Mouse (Mus musculus): ENCODE data around the gene Ddc.

Gene Ddc

DNA sequence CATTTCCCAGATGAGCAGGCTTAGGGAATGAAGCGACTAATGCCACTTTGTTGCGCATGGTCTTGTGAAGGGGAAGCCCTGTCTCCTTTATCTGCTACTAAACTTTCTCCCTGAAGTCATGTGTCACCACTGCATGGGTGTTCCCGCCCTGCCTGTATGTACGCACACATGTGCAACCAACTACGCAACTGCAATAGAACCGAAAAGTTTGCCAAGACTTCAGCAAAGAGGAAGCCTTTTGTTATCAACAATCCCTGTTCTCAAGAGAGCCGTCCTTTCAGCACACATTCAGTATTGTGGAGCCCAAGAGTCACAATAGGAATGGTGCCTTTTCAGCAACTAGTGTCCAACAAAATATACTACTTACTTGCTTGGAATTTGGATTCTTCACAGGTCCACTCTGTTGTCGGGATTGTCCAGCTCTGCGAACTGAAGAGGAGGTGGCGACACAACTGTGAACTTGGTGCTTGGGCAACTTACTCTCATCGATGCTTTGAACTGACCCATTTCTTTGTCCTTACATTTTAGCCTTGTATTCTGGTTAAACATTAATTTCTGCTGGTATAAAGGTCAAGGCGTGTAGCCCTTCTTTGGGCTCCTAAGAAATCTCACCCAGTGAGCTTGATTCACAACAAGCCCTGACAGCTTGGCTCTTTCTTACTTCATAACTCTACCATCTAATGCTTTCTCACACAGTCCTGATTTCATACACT lies at the start of gene Ddc:
Gene Ddc (minus strand): TSS at position 500 of the 713 bp plus-strand sequence.
- no peak for DNase-seq (ENCODE audit: low spot score in 2 of 2)

DNA sequence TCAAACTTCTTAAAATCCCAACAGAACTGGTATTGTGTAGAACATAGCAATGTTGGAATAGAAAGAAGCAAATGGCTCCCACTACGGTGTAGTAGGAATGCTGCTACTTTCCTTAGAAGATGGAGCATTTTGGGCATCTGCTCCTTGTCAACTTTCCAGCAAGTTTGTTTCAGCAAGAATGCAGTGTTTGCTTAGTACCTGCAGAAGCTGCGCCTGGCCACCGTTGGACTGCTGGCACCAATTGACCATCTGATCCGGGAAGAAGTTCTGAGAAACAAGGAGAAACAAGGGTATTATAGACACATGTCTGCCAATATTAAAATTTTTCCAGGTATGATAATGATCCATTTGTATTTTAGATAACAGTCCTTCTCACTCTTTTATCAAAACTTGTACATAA lies 47.8 kb upstream of the Ddc start:
- DNase-seq (ENCODE audit: low spot score in 2 of 2), result no peak

- no peak for DNase-seq (ENCODE audit: low spot score in 2 of 2)
Measured at GRCm38 (mm10) chr11:11944814-11945213, 46.9 kb upstream of the Ddc start.

GRCm38 (mm10) chr11:11944082-11944349 lies 46.1 kb upstream of the Ddc start:
- DNase-seq (ENCODE audit: low spot score in 2 of 2), result no peak

GRCm38 (mm10) chr11:11943240-11944081 lies 45.5 kb upstream of the Ddc start:
- DNase-seq (ENCODE audit: low spot score in 2 of 2), result no peak

DNA sequence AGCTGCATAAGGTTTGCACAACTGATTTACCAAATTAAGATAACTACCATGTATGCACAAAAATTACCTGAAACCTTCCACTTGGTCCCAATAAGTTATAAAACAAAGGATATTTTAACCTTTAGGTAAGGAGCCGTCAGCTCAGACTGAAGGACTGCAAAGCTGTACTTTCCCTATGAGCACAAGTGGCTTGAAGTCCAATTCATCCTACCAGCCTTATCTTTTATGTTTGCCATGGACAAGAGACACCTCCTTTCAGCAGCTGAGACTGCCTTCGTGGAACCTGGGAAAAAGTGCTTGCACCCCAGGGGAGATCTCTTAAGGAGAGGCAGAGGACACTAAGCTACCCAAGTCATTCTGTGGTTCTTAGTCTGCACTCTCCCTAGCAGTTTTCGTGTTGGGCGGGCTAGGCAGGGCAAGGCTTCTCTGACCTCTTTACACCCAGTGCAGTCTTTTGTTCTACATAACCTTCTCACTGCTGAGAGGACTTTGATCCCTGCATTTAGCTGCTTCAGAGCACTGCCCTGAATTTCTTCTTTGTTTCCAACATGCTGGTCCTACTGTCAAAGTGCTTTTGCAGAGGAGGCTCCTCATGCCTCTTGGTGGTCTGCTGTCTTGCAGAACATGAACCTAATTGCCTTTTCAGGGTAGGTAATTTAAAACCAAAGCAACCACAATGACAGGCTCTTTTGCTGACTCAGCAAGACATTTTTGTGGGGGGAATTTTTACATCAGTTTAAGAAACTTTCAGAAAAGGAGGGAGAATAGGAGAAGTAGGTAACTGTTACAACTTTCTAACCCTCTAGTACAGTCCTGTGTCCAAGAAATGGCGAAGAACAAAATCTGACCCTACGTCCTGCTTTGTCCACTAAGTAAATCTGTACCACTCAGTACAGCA lies 44.6 kb upstream of the Ddc start:
- DNase-seq (ENCODE audit: low spot score in 2 of 2), result no peak

- DNase-seq (ENCODE audit: low spot score in 2 of 2), result no peak
Measured at GRCm38 (mm10) chr11:11940833-11941681, 43.1 kb upstream of the Ddc start.

DNA sequence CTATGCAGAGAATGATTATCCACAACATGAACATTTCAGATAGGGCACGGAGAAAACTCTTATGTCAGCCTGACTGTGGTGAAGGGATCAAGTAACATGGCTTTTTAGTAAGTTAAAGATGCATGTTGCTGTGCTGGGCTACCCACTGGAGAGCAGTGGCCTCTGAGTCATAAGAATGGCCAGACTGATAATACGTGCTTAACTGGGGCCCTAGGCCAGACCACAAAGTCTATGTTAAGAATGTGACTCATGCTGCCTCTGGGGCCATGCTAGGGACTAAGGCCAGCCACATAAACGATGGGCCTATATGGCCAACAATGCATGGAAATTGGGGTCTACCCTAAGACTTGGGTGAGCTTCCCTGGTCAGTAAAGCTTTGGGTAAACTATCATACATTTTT lies 41.7 kb upstream of the Ddc start:
- no peak for DNase-seq (ENCODE audit: low spot score in 2 of 2)

DNA sequence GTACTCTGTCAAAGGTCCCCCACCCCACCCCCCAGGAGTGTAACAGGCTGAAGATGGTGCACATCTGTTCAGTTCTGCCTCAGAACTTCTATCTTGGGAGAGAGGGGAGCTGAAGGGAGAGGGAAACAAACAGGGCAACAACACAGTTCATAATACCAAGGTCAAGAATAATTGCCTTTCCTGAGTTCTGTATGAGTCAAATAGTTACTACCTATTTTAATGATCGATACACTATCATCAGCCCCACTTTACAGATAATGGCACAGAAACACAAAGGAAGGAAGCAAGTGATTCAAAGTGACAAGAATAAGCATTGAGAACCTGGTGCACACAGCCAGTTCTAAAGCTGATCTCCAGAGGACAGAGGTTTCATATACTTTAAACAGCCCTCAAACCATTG lies 40.6 kb upstream of the Ddc start:
- DNase-seq (ENCODE audit: low spot score in 2 of 2), result no peak

DNA sequence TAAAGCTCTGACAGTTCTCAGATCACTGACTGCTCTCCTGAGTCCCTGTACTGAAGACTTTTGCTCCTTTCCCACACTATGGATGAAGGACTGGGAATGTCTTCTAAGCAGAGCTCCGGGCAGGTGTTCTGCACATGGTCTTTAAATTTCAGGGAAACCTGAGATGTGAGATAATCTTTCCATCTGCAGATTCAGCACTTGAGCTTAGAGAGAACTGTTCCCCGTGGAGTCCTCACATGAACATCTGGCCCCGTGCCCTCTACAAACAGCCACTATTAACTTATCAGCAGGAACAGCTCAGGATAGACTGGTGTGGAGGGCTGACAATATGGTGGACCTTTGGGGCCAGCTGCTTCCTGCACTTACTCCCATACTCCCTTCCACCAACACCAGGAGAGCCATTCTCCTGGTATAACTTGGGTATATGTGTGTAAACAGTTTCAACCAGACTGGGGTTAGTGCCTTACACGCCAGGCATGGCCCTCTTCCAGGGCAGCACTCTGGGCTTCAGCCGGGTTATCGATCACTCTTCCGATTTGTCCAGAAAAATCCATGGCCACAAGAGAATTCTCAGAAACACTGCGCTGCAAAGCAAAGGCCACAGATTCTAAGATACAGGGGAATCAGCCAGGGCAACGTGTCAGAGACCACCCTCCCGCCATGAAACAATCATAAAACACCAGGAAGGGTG lies 39.5 kb upstream of the Ddc start:
- no peak for DNase-seq (ENCODE audit: low spot score in 2 of 2)

- no peak for DNase-seq (ENCODE audit: low spot score in 2 of 2)
Measured at GRCm38 (mm10) chr11:11934808-11935207, 36.9 kb upstream of the Ddc start.

- no peak for DNase-seq (ENCODE audit: low spot score in 2 of 2)
Measured at GRCm38 (mm10) chr11:11932102-11932789, 34.3 kb upstream of the Ddc start.

GRCm38 (mm10) chr11:11931688-11932087 lies 33.7 kb upstream of the Ddc start:
- no peak for DNase-seq (ENCODE audit: low spot score in 2 of 2)

DNA sequence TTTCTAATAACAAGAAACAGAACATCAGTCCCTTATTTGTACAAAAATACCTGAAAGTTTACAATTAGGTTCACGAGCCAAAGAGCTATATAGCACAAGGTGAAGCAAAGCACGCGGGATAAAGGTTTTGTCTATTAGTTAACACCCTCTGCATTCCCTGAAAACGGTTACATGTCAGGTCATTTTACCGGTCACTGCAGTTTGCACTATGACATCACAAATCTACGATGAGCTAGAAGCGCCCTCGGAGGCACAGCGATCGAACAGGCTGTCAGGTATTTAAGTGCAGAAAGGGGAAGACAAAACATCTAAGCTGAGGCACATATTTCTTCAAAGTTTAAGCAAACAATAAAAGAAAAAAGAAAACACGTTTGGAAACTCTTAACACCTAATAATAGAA lies 32.6 kb upstream of the Ddc start:
- no peak for DNase-seq (ENCODE audit: low spot score in 2 of 2)

GRCm38 (mm10) chr11:11929059-11929458 lies 31.1 kb upstream of the Ddc start:
- no peak for DNase-seq (ENCODE audit: low spot score in 2 of 2)

DNA sequence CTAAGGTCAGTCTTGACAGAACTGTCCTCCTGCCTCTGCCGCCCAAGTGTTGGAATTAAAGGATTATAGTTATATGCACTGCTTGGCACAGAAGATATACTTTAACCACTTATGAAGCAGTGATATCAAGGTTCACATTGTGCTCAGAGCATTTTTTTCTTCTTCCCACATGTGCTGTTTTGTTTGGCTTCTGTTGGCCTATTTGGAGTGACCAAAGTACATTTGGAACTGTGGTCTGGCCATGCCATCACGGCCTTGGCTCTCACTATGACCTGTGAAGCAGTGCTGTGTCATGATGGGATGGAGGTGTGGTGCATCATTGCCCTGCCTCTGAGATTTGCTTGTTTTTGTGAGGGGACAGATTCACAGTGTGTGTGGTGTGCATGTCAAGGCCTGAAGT lies 30.6 kb upstream of the Ddc start:
- DNase-seq (ENCODE audit: low spot score in 2 of 2), result no peak

GRCm38 (mm10) chr11:11923900-11924299 lies 26.0 kb upstream of the Ddc start:
- no peak for DNase-seq (ENCODE audit: low spot score in 2 of 2)

DNA sequence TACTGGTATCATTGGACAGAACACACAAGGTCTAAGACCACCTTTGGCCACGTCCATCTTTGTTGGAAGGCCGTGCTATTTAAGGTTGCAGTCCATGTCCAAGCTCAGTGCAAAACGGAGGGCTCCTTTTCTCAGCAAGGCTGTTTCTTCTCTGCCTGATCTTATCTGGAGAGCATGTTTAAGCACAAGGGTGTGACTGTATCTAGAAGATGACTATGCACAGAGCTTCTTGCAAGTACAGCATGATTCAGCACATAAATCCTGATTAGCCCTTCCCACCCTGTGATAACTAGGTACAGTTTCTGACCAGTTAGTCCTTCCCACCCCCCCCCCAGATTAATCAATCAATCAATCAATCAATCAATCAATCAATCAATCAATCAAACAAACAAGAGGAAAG lies 25.4 kb upstream of the Ddc start:
- no peak for DNase-seq (ENCODE audit: low spot score in 2 of 2)

DNA sequence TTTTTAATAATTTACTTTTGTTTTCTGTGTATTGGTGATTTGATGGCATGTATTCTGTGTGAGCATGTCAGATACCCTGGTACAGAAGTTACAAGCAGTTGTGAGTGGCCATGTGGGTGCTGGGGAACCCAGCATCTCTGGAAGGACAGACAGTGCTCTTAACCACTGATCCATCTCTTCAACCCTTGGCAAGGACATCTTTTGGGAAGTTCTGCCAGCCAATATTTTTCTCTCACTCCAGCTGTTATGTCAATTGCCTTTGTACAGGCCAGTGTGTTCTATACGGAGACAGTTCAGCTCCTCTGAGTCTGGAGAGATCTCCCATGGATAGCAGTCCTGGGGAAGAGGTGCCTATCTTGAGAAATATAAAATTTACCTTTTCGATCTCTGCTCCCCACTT lies 24.2 kb upstream of the Ddc start:
- no peak for DNase-seq (ENCODE audit: low spot score in 2 of 2)

DNA sequence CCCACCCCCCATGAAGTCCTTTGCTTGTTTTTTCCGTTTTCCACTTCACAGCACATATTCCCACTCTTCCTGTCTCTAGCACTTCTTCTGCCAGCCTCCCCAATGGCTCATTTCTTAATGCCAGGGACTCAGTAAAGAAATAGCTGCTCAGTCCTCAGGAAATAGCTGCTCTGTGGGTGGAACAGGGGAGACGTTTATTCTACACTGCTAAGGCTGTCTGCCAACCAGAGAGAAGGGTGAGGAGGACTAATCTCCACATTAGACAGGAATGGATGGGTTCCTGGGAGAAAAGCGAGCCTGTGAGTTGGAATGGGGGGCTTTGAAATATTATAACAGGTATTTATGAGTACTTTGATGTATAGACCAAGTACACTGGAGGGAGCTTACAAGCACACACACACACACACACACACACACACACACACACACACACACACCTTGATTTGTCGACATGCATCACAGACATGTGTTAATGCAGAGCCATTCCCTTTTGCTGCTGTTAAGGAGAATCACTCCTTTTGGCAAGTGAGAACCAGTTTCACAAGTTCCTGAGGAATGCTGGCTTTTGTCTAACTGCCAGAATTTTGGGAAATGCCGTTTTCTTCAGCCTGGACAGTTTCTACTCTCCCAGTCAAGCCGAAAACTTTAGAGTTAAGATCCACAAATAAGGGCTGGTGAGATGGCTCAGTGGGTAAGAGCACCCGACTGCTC lies 9.9 kb upstream of the Ddc start:
- no peak for DNase-seq (ENCODE audit: low spot score in 2 of 2)
